Mouse (Mus musculus): Measurements from ENCODE around the gene Amn. TPM values are rescaled to one million over a fixed set of nuclear protein-coding genes. Genes with fewer than 3 reads are reported as not detected.

The Amn gene
- polyA plus RNA-seq, 1 experiment from 2014 or later = 0.98 TPM

DNA sequence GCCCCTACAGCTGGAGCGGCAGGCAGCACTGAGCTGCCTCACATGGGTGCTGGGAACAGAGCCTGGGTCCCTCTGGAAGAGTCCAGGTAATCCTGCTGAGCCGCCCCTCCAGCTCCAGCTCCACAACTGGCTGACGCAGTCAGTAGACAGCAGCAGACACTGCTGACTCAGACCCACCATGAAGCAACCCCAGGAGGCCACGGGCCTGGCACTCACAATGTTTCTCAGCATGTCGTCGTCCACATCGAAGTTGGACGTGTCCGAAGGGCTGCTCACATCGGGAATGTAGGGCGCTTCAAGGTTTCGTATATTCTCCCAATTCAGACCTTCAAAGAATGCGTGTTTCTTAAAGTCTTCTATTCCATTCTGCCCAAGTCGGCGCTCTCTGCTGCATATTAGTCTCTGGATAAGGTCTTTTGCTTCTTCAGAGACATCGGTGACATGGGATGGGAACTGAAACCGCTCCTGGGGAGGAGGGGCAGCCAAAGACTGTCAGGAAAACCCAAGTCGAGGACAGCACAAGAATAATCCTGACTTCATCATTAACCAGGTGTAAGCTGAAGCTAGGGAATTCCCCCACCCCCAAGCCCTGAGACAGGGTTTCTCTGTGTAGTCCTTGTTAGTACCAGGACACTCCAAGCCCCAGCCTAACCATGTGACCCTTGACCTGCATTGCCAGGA, 55.0 kb downstream of the Amn start:
- Histone ChIP-seq H3K27ac (no peak overlapping the region), H3K4me2 (no peak overlapping the region), H3K4me3 (no peak overlapping the region), H3K4me1 (no peaks in the 10 kb centered on the region), H3K27me3 (no peaks in the 10 kb centered on the region), H3K9me3 (replicated peaks) (no peaks in the 10 kb centered on the region), H3K36me3 (ENCODE audit: poor library complexity, severe bottlenecking) (peaks cover 92% of the 10 kb centered on the region), H3K9ac (no peak overlapping the region)
- no peak for ATAC-seq
- 93% methylated on average over 18 of the region's 18 CpGs for WGBS

Other genes starting within 250 kb of the Amn start
- gene Rcor1, start 231.7 kb upstream of the Amn start, polyA plus RNA-seq (2015; fragmentation: Nextera tagmentation; extraction: Ambion mirVana) = 8.0 and 8.4 TPM in 2 replicates
- gene Traf3, start 104.7 kb upstream of the Amn start, polyA plus RNA-seq (2015; fragmentation: Nextera tagmentation; extraction: Ambion mirVana) = 12.8 and 17.2 TPM in 2 replicates
- 0.21 TPM in 1 of 2 replicates, not detected in the other for gene 4930595D18Rik, start 86.6 kb upstream of the Amn start, polyA plus RNA-seq (2015; fragmentation: Nextera tagmentation; extraction: Ambion mirVana)
- 25.1 and 34.0 TPM in 2 replicates for gene Cdc42bpb, start 106.6 kb downstream of the Amn start, polyA plus RNA-seq (2015; fragmentation: Nextera tagmentation; extraction: Ambion mirVana)
- gene Lbhd2, start 135.7 kb downstream of the Amn start, polyA plus RNA-seq (2015; fragmentation: Nextera tagmentation; extraction: Ambion mirVana) = 0.35 and 1.0 TPM in 2 replicates
- gene Exoc3l4, start 145.9 kb downstream of the Amn start, polyA plus RNA-seq (2015; fragmentation: Nextera tagmentation; extraction: Ambion mirVana) = 1.2 and 2.3 TPM in 2 replicates
- 0.60 and 1.2 TPM in 2 replicates for gene Tnfaip2, start 171.4 kb downstream of the Amn start, polyA plus RNA-seq (2015; fragmentation: Nextera tagmentation; extraction: Ambion mirVana)
- 0.40 and 1.0 TPM in 2 replicates for gene Gm266, start 214.7 kb downstream of the Amn start, polyA plus RNA-seq (2015; fragmentation: Nextera tagmentation; extraction: Ambion mirVana)

Data from forebrain, embryonic 13.5 days (tissue).